Mouse (Mus musculus): ENCODE measurements around the gene Hacd4. TPM values are rescaled to one million over a fixed set of nuclear protein-coding genes. Genes with fewer than 3 reads are reported as not detected.

The Hacd4 gene
- polyA plus RNA-seq, 1 experiment from 2014 or later: 13.4 TPM

DNA sequence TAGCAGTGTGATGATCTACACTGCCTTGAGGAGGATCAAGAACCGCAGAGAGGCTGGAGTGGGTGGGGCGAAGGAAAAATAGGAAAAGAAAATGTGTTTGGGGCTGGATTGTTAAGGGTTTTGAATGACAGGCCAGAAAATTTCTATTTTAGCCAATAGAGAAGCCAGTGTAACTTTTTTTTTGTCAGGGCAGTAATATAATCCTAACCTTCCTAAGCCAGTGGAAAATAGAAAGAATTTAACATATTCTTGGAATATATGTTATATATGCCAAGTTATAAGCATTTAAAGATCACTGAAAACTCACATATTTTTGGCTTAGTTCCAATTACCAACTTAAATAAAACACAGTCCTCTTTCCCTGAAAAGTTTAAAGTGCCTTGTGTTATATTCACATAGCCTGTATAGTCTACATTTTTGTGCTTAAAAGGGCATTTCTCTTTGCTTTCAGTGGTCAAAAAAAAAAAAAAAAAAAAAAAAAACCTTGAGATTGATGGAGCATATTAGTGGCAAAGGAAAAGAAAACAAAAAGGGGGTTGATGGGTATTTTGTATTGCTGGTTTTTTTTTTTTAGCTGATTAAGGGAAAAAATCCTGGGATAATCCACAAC, 11.0 kb downstream of the Hacd4 start:
- Histone ChIP-seq H3K27me3 (replicated peaks) (no peaks in the 10 kb centered on the region), H3K9ac (no peak overlapping the region), H3K4me2 (no peak overlapping the region), H3K27ac (no peak overlapping the region), H3K9me3 (no peaks in the 10 kb centered on the region), H3K36me3 (no peaks in the 10 kb centered on the region), H3K4me1 (no peaks in the 10 kb centered on the region), H3K4me3 (replicated peaks) (no peak overlapping the region)
- ATAC-seq (ENCODE audit: insufficient read depth, low FRiP score, low read depth): no peak
- 83% methylated on average over 2 of the region's 2 CpGs for WGBS

GRCm38 (mm10) chr4:88424563-88424962, 14.2 kb downstream of the Hacd4 start:
- no peaks in the 10 kb centered on the region for H3K9me3 ChIP-seq
- no peaks in the 10 kb centered on the region for H3K27me3 ChIP-seq (replicated peaks)
- ATAC-seq (ENCODE audit: insufficient read depth, low FRiP score, low read depth): no peak
- H3K4me3 ChIP-seq (replicated peaks): no peak overlapping the region
- no peak overlapping the region for H3K4me2 ChIP-seq
- no peak overlapping the region for H3K27ac ChIP-seq
- H3K9ac ChIP-seq: no peak overlapping the region
- H3K4me1 ChIP-seq: no peaks in the 10 kb centered on the region
- no peaks in the 10 kb centered on the region for H3K36me3 ChIP-seq

GRCm38 (mm10) chr4:88419378-88419777, 19.4 kb downstream of the Hacd4 start:
- Histone ChIP-seq H3K4me1 (no peaks in the 10 kb centered on the region), H3K27me3 (replicated peaks) (no peaks in the 10 kb centered on the region), H3K4me3 (replicated peaks) (no peak overlapping the region), H3K36me3 (no peaks in the 10 kb centered on the region), H3K4me2 (no peak overlapping the region), H3K9ac (no peak overlapping the region), H3K9me3 (no peaks in the 10 kb centered on the region), H3K27ac (no peak overlapping the region)
- ATAC-seq (ENCODE audit: insufficient read depth, low FRiP score, low read depth): no peak
- WGBS: 94% methylated on average over 5 of the region's 5 CpGs

- Histone ChIP-seq H3K9ac (no peak overlapping the region), H3K36me3 (no peaks in the 10 kb centered on the region), H3K27me3 (replicated peaks) (no peaks in the 10 kb centered on the region), H3K4me2 (no peak overlapping the region), H3K4me1 (no peaks in the 10 kb centered on the region), H3K9me3 (no peaks in the 10 kb centered on the region), H3K27ac (no peak overlapping the region), H3K4me3 (replicated peaks) (no peak overlapping the region)
- ATAC-seq (ENCODE audit: insufficient read depth, low FRiP score, low read depth): no peak
- WGBS: 59% methylated on average over 2 of the region's 2 CpGs
Observed at GRCm38 (mm10) chr4:88415017-88415416, 23.7 kb downstream of the Hacd4 start.

DNA sequence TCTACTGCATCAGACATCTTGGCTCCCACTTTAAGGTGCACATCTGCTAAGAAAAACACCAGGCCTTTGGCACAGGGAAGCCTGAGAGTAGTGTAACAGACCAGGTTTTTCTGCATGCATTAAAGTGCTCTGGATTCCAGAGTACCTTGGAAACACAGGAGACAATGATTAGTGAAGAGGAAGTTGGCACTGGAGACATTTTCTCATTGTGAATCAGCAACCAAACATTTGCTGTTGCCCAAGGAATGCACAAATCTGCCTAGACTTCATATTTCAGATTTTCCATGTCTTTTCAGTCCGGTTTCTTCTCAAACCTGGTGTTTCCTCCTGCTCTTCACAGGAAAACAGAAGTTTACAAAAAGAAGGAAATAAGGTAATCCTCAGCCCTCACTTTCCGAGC, 26.4 kb downstream of the Hacd4 start:
- WGBS: 85% methylated on average over 2 of the region's 2 CpGs
- no peak for ATAC-seq (ENCODE audit: insufficient read depth, low FRiP score, low read depth)
- no peaks in the 10 kb centered on the region for H3K9me3 ChIP-seq

GRCm38 (mm10) chr4:88409279-88409678, 29.4 kb downstream of the Hacd4 start:
- Histone ChIP-seq H3K4me2 (no peak overlapping the region), H3K27me3 (replicated peaks) (no peaks in the 10 kb centered on the region), H3K4me3 (replicated peaks) (no peak overlapping the region), H3K4me1 (no peaks in the 10 kb centered on the region), H3K36me3 (no peaks in the 10 kb centered on the region), H3K27ac (no peak overlapping the region), H3K9me3 (no peaks in the 10 kb centered on the region), H3K9ac (no peak overlapping the region)
- 94% methylated on average over 4 of the region's 4 CpGs for WGBS
- ATAC-seq (ENCODE audit: insufficient read depth, low FRiP score, low read depth): no peak

More for the DNA sequence above, 26.4 kb downstream of the Hacd4 start:
- Histone ChIP-seq H3K27ac (no peak overlapping the region), H3K4me1 (no peaks in the 10 kb centered on the region), H3K4me2 (no peak overlapping the region), H3K9ac (no peak overlapping the region), H3K4me3 (replicated peaks) (no peak overlapping the region), H3K36me3 (no peaks in the 10 kb centered on the region), H3K27me3 (replicated peaks) (no peaks in the 10 kb centered on the region)

GRCm38 (mm10) chr4:88406887-88407696, 31.6 kb downstream of the Hacd4 start:
- Histone ChIP-seq H3K9me3 (no peaks in the 10 kb centered on the region), H3K4me3 (replicated peaks) (no peak overlapping the region), H3K27me3 (replicated peaks) (no peaks in the 10 kb centered on the region), H3K27ac (no peak overlapping the region), H3K4me1 (no peaks in the 10 kb centered on the region), H3K36me3 (no peaks in the 10 kb centered on the region), H3K9ac (no peak overlapping the region), H3K4me2 (no peak overlapping the region)
- no peak for ATAC-seq (ENCODE audit: insufficient read depth, low FRiP score, low read depth)
- 73% methylated on average over 4 of the region's 4 CpGs for WGBS

DNA sequence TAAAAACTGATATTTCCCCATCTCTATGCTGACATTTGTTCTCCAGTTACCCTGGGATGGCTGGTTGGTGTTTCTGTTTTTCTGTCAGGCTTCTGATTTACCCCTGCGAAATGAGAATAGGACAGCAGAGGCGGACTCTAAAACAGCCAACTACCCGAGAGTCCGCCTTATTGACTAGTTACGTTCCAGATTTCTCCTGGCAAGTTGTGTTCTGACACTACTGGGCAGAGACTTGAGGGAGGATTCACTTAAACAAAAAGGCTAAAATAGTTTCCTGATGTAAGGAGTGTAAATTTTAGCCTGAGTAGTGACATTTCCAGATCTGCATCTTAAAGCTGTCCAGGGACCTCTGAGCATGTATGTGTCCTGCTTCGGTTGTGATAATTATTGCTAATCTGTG, 35.8 kb downstream of the Hacd4 start:
- Histone ChIP-seq H3K9me3 (no peaks in the 10 kb centered on the region), H3K27ac (no peak overlapping the region), H3K4me2 (no peak overlapping the region), H3K9ac (no peak overlapping the region), H3K4me1 (no peaks in the 10 kb centered on the region), H3K4me3 (replicated peaks) (no peak overlapping the region), H3K27me3 (replicated peaks) (no peaks in the 10 kb centered on the region), H3K36me3 (no peaks in the 10 kb centered on the region)
- no peak for ATAC-seq (ENCODE audit: insufficient read depth, low FRiP score, low read depth)
- WGBS: 92% methylated on average over 6 of the region's 6 CpGs

DNA sequence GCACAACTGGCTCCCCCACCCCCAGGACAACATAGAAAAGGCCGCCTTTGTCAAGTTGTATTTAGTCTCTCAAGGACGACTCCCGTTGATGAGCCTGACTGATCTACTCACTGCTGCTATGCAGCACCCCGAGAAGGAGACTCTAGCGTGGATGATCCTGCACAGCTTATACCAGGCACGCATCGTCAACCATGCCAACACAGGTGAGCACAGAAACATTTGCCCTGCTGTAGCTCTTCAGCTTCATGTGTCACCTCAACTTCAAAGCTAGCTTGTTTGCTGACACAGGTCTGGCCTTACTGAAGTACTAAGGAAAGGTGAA, 37.8 kb downstream of the Hacd4 start:
- Histone ChIP-seq H3K4me1 (peaks cover 3% of the 10 kb centered on the region; the same call in 1 of the 2 replicates), H3K27ac (no peak overlapping the region), H3K36me3 (no peaks in the 10 kb centered on the region), H3K27me3 (replicated peaks) (no peaks in the 10 kb centered on the region), H3K9me3 (no peaks in the 10 kb centered on the region), H3K4me3 (replicated peaks) (no peak overlapping the region), H3K4me2 (no peak overlapping the region), H3K9ac (no peak overlapping the region)
- WGBS: 81% methylated on average over 7 of the region's 7 CpGs
- no peak for ATAC-seq (ENCODE audit: insufficient read depth, low FRiP score, low read depth)

GRCm38 (mm10) chr4:88400302-88400991, 38.3 kb downstream of the Hacd4 start:
- Histone ChIP-seq H3K4me3 (replicated peaks) (no peak overlapping the region), H3K4me2 (no peak overlapping the region), H3K9ac (no peak overlapping the region), H3K9me3 (no peaks in the 10 kb centered on the region), H3K4me1 (peaks cover 3% of the 10 kb centered on the region; the same call in 1 of the 2 replicates), H3K27ac (no peak overlapping the region), H3K27me3 (replicated peaks) (no peaks in the 10 kb centered on the region), H3K36me3 (no peaks in the 10 kb centered on the region)
- WGBS: 73% methylated on average over 9 of the region's 9 CpGs
- ATAC-seq (ENCODE audit: insufficient read depth, low FRiP score, low read depth): no peak

- no peaks in the 10 kb centered on the region for H3K9me3 ChIP-seq
- no peak; the same call in 1 of the 2 replicates for ATAC-seq (ENCODE audit: insufficient read depth, low FRiP score, low read depth)
- H3K36me3 ChIP-seq: no peaks in the 10 kb centered on the region
- no peaks in the 10 kb centered on the region for H3K27me3 ChIP-seq (replicated peaks)
- WGBS: 42% methylated on average over 6 of the region's 6 CpGs
- no peak overlapping the region for H3K27ac ChIP-seq
- H3K4me1 ChIP-seq: peaks cover 3% of the 10 kb centered on the region; the same call in 1 of the 2 replicates
- no peak overlapping the region for H3K4me2 ChIP-seq
- no peak overlapping the region for H3K9ac ChIP-seq
- no peak overlapping the region for H3K4me3 ChIP-seq (replicated peaks)
Observed at GRCm38 (mm10) chr4:88396995-88397521, 41.7 kb downstream of the Hacd4 start.

- no peak overlapping the region for H3K4me2 ChIP-seq
- peaks cover 3% of the 10 kb centered on the region; the same call in 1 of the 2 replicates for H3K4me1 ChIP-seq
- no peaks in the 10 kb centered on the region for H3K36me3 ChIP-seq
- no peak overlapping the region for H3K27ac ChIP-seq
- H3K4me3 ChIP-seq (replicated peaks): no peak overlapping the region
- no peak overlapping the region for H3K9ac ChIP-seq
- no peaks in the 10 kb centered on the region for H3K27me3 ChIP-seq (replicated peaks)
- no peak for ATAC-seq (ENCODE audit: insufficient read depth, low FRiP score, low read depth)
- H3K9me3 ChIP-seq: no peaks in the 10 kb centered on the region
- 82% methylated on average over 3 of the region's 3 CpGs for WGBS
Observed at GRCm38 (mm10) chr4:88395717-88396116, 43.0 kb downstream of the Hacd4 start.

All from stomach, embryonic 15.5 days (tissue).